Mouse (Mus musculus): ENCODE results near the gene 1700001C19Rik.
A peak's percentile ranks its signal among the peaks of the same experiment; 100 is the strongest.

1700001C19Rik gene

DNA sequence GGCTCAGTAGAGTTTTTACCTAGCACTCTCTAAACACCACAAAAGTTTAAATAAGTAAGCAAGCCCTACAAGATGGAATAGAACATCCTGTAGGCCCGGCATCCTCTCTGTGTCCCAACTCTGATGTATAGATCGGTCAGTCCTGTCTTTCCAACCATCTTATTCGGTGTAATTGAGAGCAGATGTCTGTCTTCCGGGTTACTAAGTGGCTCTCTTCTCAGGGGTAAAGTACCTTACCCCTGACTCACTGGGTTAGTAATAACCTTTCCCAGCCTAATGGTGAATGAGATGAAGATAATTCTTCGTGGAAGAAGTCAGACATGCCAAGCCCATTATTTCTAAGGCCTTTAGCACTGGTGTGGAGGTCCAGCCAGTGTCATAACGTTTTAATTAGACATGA, 63.2 kb downstream of the 1700001C19Rik start:
- no peak for DNase-seq (ENCODE audit: low spot score)

DNA sequence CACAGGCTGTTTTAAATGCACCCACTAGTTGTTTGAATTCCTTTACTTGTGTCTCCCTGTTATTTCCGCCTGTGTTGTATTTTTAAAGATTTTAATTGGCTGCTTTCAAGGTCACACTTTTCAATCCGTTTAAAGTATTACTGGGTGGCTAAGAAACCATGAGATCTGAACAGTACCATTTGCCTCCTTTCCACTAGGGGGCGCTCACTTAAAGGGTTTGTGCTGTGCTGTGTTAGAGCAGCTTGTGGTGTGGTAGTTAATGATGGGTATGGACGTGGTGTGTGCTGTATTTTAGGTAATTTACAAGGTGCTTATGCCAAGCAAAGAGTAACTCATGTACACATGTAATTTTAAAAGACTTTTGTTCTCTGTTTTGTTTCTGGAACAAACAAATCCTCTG, 65.7 kb downstream of the 1700001C19Rik start:
- peak; percentile 49 for DNase-seq (ENCODE audit: low spot score)

DNA sequence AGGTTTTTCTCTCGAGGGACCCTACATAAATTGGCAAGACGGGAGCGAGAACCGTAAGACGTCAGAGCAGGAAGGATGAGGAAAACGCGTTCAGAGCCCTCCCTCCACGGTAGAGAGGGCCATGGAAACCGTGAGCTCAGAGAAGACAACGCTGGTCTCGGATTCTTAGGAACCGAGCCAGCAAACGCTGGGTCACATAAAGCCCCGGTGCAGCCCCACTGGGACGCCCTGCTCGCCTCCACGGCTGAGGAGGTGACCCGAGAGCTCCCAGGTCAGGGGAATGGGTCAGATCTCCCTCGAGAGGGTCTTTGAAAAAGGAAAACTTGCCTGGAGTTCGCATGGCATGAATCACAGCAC, 68.1 kb downstream of the 1700001C19Rik start:
- no peak for DNase-seq (ENCODE audit: low spot score)

DNA sequence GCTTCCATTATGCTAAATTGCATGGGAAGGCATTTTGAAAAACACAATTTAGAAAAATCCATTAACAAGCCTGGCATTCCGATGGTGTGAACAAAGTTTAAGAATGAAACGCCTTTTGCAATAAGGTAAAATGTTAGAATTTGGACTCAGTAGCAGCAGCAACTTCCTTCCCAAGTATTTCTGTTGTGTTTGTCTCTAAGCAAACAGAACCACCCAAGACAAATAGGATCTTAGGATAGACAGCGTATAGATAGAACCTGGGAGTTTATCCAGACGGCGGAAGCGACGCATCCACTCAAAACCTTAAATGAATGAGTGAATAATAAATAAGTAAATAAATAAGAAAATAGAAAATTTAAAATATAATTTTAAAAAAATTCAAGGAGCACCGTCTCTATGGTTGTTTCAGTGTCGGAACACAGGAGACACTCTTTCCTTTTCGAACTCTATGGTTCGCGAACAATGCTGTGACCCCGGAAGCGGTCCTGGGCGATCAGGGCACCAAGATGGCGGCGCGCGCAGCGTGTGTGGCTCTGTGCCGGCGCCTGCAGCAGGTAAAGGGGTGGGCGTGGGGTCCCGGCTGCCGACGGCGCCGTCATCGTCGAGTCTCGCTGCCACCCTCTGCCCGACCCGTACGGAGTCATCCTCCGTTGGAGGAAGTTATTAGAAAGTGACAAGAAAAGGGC, 68.6 kb downstream of the 1700001C19Rik start, which contains the start of gene Mrps10:
TSS of gene Mrps10 (plus strand) at position 487 of the 686 bp plus-strand sequence.
- DNase-seq (ENCODE audit: low spot score): peak; percentile 87
